Mouse (Mus musculus) heart, postnatal 36 days (tissue): ENCODE data around the gene Itga3. TPM values are rescaled to one million over a fixed set of nuclear protein-coding genes. Genes with fewer than 3 reads are reported as not detected.

Experiments used
- total RNA-seq, 2 experiments: library from RNA; stranded (reverse); gene quantifications; 2 replicates each; pipeline ENCODE4 v1.2.3; 2021

Gene Itga3
- total RNA-seq, 2 experiments from 2014 or later = 11.2 to 11.4 TPM

Other genes starting within 250 kb of the Itga3 start
- gene Col1a1, start 140.6 kb downstream of the Itga3 start, total RNA-seq = 100 to 1,000 TPM; 144 to 156 TPM
- gene Hils1, start 109.2 kb downstream of the Itga3 start, total RNA-seq = not detected
- 100 to 1,000 TPM; 185 to 189 TPM for gene Sgca, start 100.5 kb downstream of the Itga3 start, total RNA-seq
- 10 to 100 TPM; 46.3 to 50.8 TPM for gene Ppp1r9b, start 85.8 kb downstream of the Itga3 start, total RNA-seq
- gene Samd14, start 66.9 kb downstream of the Itga3 start, total RNA-seq = 1 to 10 TPM; 1.2 to 1.3 TPM
- 100 to 1,000 TPM; 439 to 481 TPM for gene Pdk2, start 35.4 kb downstream of the Itga3 start, total RNA-seq
- gene Dlx3, start 43.3 kb upstream of the Itga3 start, total RNA-seq = not detected
- not detected for gene Dlx4, start 69.5 kb upstream of the Itga3 start, total RNA-seq
- gene Tac4, start 184.7 kb upstream of the Itga3 start, total RNA-seq = not detected
- 10 to 100 TPM; 27.5 to 32.3 TPM for gene Kat7, start 233.4 kb upstream of the Itga3 start, total RNA-seq